ENCODE assay signal across 8 mouse cellular contexts in genomic region chr11:79224562-79225280, GRCm38 (mm10). TPM values are rescaled to one million over a fixed set of nuclear protein-coding genes. Genes with fewer than 3 reads are reported as not detected.
DNase-seq lines count a peak whose midpoint lies in the region; ATAC-seq and TF ChIP-seq lines count a peak whose summit lies in the region.

No protein-coding gene starts in this region.

- no peak for ATAC-seq in embryonic facial prominence, embryonic 11.5 days (replicated peaks; ENCODE audit: insufficient number of reproducible peaks, low FRiP score, low TSS enrichment, low read depth)
- ATAC-seq in limb, embryonic 14.5 days (ENCODE audit: low FRiP score, low read depth), result peak; percentile 79
- peak; percentile 45; the same call in 1 of the 2 replicates for ATAC-seq in midbrain, embryonic 16.5 days

- peak; percentile 95 for DNase-seq in 3134 (ENCODE audit: extremely low read depth, insufficient read length, low spot score)
- DNase-seq in adrenal gland, postnatal 14 days, result peak; percentile 97
- peak; percentile 93 for DNase-seq in embryonic facial prominence, embryonic 11.5 days (ENCODE audit: low spot score)
- DNase-seq in heart, adult 18-20 months, result peak; percentile 96 to 97
- peak; percentile 97 for DNase-seq in kidney, adult 9 months
- DNase-seq in limb, embryonic 14.5 days (ENCODE audit: low spot score), result peak; percentile 89
- peak; percentile 34 to 72 for DNase-seq in spleen, adult 2 months (ENCODE audit: low read depth in 1 of 2, low spot score in 2 of 2)

- no peak overlapping the region; the same call in 1 of the 2 replicates for H3K27ac ChIP-seq in embryonic facial prominence, embryonic 11.5 days (replicated peaks; ENCODE audit: low read depth, low read length)
- peak overlapping the region; percentile 53 for H3K27ac ChIP-seq in limb, embryonic 14.5 days (replicated peaks; ENCODE audit: low read depth, low read length)
- H3K27ac ChIP-seq in midbrain, embryonic 16.5 days (ENCODE audit: low read length), result no peak overlapping the region
- H3K27ac ChIP-seq in spleen, adult 2 months (ENCODE audit: insufficient read depth, low read length), result peak overlapping the region; percentile 22; the same call in 1 of the 2 replicates

- H3K36me3 ChIP-seq in embryonic facial prominence, embryonic 11.5 days (replicated peaks; ENCODE audit: control insufficient read depth, insufficient read depth, low read depth, low read length), result no peaks in the 10 kb centered on the region
- no peaks in the 10 kb centered on the region for H3K36me3 ChIP-seq in limb, embryonic 14.5 days (ENCODE audit: control insufficient read depth, insufficient read depth, low read length)
- no peaks in the 10 kb centered on the region for H3K36me3 ChIP-seq in midbrain, embryonic 16.5 days (ENCODE audit: control insufficient read depth, insufficient read depth, low read length)
- no peaks in the 10 kb centered on the region for H3K36me3 ChIP-seq in spleen, adult 2 months (ENCODE audit: control insufficient read depth, insufficient read depth, low read length)

- H3K9ac ChIP-seq in embryonic facial prominence, embryonic 11.5 days (replicated peaks; ENCODE audit: low read length), result peak overlapping the region; percentile 15; the same call in 1 of the 2 replicates
- H3K9ac ChIP-seq in limb, embryonic 14.5 days (ENCODE audit: low read depth, low read length, severe bottlenecking), result peak overlapping the region; percentile 16; the same call in 1 of the 2 replicates
- H3K9ac ChIP-seq in midbrain, embryonic 16.5 days (ENCODE audit: low read depth, low read length), result no peak overlapping the region

- H3K4me3 ChIP-seq in embryonic facial prominence, embryonic 11.5 days (ENCODE audit: low read depth, low read length), result no peak overlapping the region
- H3K4me3 ChIP-seq in limb, embryonic 14.5 days (replicated peaks; ENCODE audit: low read length), result no peak overlapping the region; the same call in 1 of the 2 replicates
- no peak overlapping the region for H3K4me3 ChIP-seq in midbrain, embryonic 16.5 days (ENCODE audit: low read depth, low read length)
- H3K4me3 ChIP-seq in spleen, adult 2 months (ENCODE audit: extremely low read depth, insufficient read depth, insufficient read length), result no peak overlapping the region

- H3K4me1 ChIP-seq in embryonic facial prominence, embryonic 11.5 days (ENCODE audit: control insufficient read depth, insufficient read depth, low read length), result peaks cover 2% of the 10 kb centered on the region; the same call in 1 of the 2 replicates
- peaks cover 11% of the 10 kb centered on the region for H3K4me1 ChIP-seq in limb, embryonic 14.5 days (ENCODE audit: control insufficient read depth, insufficient read depth, low read length)
- no peaks in the 10 kb centered on the region for H3K4me1 ChIP-seq in midbrain, embryonic 16.5 days (ENCODE audit: control insufficient read depth, insufficient read depth, low read length)
- H3K4me1 ChIP-seq in spleen, adult 2 months (ENCODE audit: control insufficient read depth, insufficient read depth, insufficient read length), result no peaks in the 10 kb centered on the region

- no peaks in the 10 kb centered on the region for H3K9me3 ChIP-seq in embryonic facial prominence, embryonic 11.5 days (replicated peaks; ENCODE audit: control insufficient read depth, low read length)
- H3K9me3 ChIP-seq in limb, embryonic 14.5 days (ENCODE audit: control insufficient read depth, low read length), result no peaks in the 10 kb centered on the region
- no peaks in the 10 kb centered on the region for H3K9me3 ChIP-seq in midbrain, embryonic 16.5 days (replicated peaks; ENCODE audit: control insufficient read depth, low read length, poor library complexity, severe bottlenecking)

- WGBS in embryonic facial prominence, embryonic 11.5 days, result 32% methylated on average over 18 of the region's 18 CpGs
- 33% methylated on average over 18 of the region's 18 CpGs for WGBS in limb, embryonic 14.5 days
- WGBS in midbrain, embryonic 16.5 days, result 44% methylated on average over 18 of the region's 18 CpGs
- WGBS in spleen, adult 2 months, result 36% methylated on average over 18 of the region's 18 CpGs

- no peak overlapping the region; the same call in 1 of the 2 replicates for H3K4me2 ChIP-seq in embryonic facial prominence, embryonic 11.5 days (ENCODE audit: low read depth, low read length)
- H3K4me2 ChIP-seq in limb, embryonic 14.5 days (replicated peaks; ENCODE audit: low read depth, low read length, severe bottlenecking), result peak overlapping the region; percentile 25; the same call in 1 of the 2 replicates
- H3K4me2 ChIP-seq in midbrain, embryonic 16.5 days (ENCODE audit: low read length), result no peak overlapping the region

- TF ChIP-seq CTCF in spleen, adult 2 months (IDR thresholded peaks at IDR 0.05; ENCODE audit: extremely low read depth, insufficient read depth, insufficient read length, insufficient replicate concordance), result peak; percentile 92

- H3K27me3 ChIP-seq in embryonic facial prominence, embryonic 11.5 days (ENCODE audit: control insufficient read depth, insufficient read depth, low read length), result no peaks in the 10 kb centered on the region
- H3K27me3 ChIP-seq in limb, embryonic 14.5 days (ENCODE audit: control insufficient read depth, insufficient read depth, low read length), result no peaks in the 10 kb centered on the region
- no peaks in the 10 kb centered on the region for H3K27me3 ChIP-seq in midbrain, embryonic 16.5 days (ENCODE audit: control insufficient read depth, insufficient read depth, low read depth, low read length)
- H3K27me3 ChIP-seq in spleen, adult 2 months (ENCODE audit: control insufficient read depth, insufficient read depth, low read length), result no peaks in the 10 kb centered on the region

- TF ChIP-seq POLR2A in limb, embryonic 14.5 days (IDR thresholded peaks at IDR 0.05; ENCODE audit: borderline replicate concordance, extremely low read depth, insufficient read depth, insufficient read length), result no peak
- no peak for TF ChIP-seq POLR2A in spleen, adult 2 months (IDR thresholded peaks at IDR 0.05; ENCODE audit: low read depth, low read length)

RNA-seq across cellular contexts. Expression of gene Wsb1, which starts 29.8 kb away (rescaled TPM):
- total RNA-seq in adrenal gland, postnatal 14 days (2021), result 51.7 and 56.0 TPM in 2 replicates
- polyA plus RNA-seq in embryonic facial prominence, embryonic 11.5 days (2014; fragmentation: Nextera tagmentation; extraction: Ambion mirVana), result 433 and 480 TPM in 2 replicates
- 10 to 100 TPM; 12.6 to 13.8 TPM for total RNA-seq in heart, adult 18-20 months (2021)
- 640 and 929 TPM in 2 replicates for polyA plus RNA-seq in limb, embryonic 14.5 days (2012; rRNA removed)
- 384 and 448 TPM in 2 replicates for polyA plus RNA-seq in limb, embryonic 14.5 days (2014; fragmentation: Nextera tagmentation; extraction: Ambion mirVana)
- polyA plus RNA-seq in midbrain, embryonic 16.5 days (2015; fragmentation: Nextera tagmentation; extraction: Ambion mirVana), result 499 and 559 TPM in 2 replicates
- 30.1 and 48.1 TPM in 2 replicates for polyA plus RNA-seq in spleen, adult 2 months (2012; rRNA removed)

Comparison
In these comparisons a context has a peak if more than half of its experiments do, and no peak if none do; other contexts are left out.
1. H3K27ac ChIP-seq: peak in limb, embryonic 14.5 days (single experiment) and spleen, adult 2 months (single experiment); none in embryonic facial prominence, embryonic 11.5 days (single experiment) and midbrain, embryonic 16.5 days (single experiment).
2. Peak in every context shown above with its lines, with median percentiles within 50 percentile points of each other: DNase-seq.